Mouse (Mus musculus) midbrain, embryonic 14.5 days (tissue): ENCODE measurements around the gene Tmem45a. TPM values are rescaled to one million over a fixed set of nuclear protein-coding genes. Genes with fewer than 3 reads are reported as not detected.
"Not testable (repeated sequence)": the region's sequence is repeated elsewhere in the genome, so short reads cannot be mapped to it uniquely, and the experiment has no call there.

ENCODE experiments used
- ATAC-seq: fragments of 200-750 bp; cut with Nextera tagmentation; 2 replicates; pipeline ENCODE4 v1.8.0; 2017; ENCODE audit warnings: moderate number of reproducible peaks, moderate library complexity; ENCODE audit not compliant: low FRiP score, low TSS enrichment
- DNase-seq: peaks from one replicate; pipeline ENCODE4 v3.0.0-alpha.2; 2015
- H3K27ac ChIP-seq: fragments of 300-500 bp; sonication (generic); replicated peaks from 2 replicates; pipeline ENCODE4 v1.5.1; 2014; ENCODE audit warnings: mild to moderate bottlenecking, low read depth, low read length, moderate library complexity
- H3K27me3 ChIP-seq: fragments of 300-500 bp; sonication (generic); 2 replicates; pipeline ENCODE4 v1.6.1; 2014; ENCODE audit warnings: low read length, control low read depth, mixed read lengths; ENCODE audit not compliant: control insufficient read depth, insufficient read depth
- H3K36me3 ChIP-seq: fragments of 300-500 bp; sonication (generic); 2 replicates; pipeline ENCODE4 v1.6.1; 2014; ENCODE audit warnings: low read length, control low read depth; ENCODE audit not compliant: control insufficient read depth, insufficient read depth
- H3K4me1 ChIP-seq: fragments of 300-500 bp; sonication (generic); 2 replicates; pipeline ENCODE4 v1.6.1; 2014; ENCODE audit warnings: mild to moderate bottlenecking, antibody characterized with exemption, low read length, control low read depth; ENCODE audit not compliant: control insufficient read depth, insufficient read depth
- H3K4me2 ChIP-seq: fragments of 300-500 bp; sonication (generic); 2 replicates; pipeline ENCODE4 v1.6.1; 2014; ENCODE audit warnings: mild to moderate bottlenecking, low read length, moderate library complexity
- H3K4me3 ChIP-seq: fragments of 300-500 bp; sonication (generic); replicated peaks from 2 replicates; pipeline ENCODE4 v1.5.1; 2014; ENCODE audit warnings: low read depth, low read length
- H3K9ac ChIP-seq: fragments of 300-500 bp; sonication (generic); replicated peaks from 2 replicates; pipeline ENCODE4 v1.6.1; 2014; ENCODE audit warnings: mild to moderate bottlenecking, low read length, moderate library complexity
- H3K9me3 ChIP-seq: fragments of 300-500 bp; sonication (generic); 2 replicates; pipeline ENCODE4 v1.6.1; 2016; ENCODE audit warnings: low read length, control low read depth, mixed read lengths; ENCODE audit not compliant: control insufficient read depth
- WGBS: fragments of 180-500 bp; shearing (Covaris S2); extraction: QIAGEN DNeasy Blood & Tissue Kit; methylation state at CpG from one replicate; pipeline ENCODE4 v1.1.7; 2014; 5-methylcytosine and 5-hydroxymethylcytosine counted together
- polyA plus RNA-seq: library from polyadenylated mRNA; unstranded; fragments of >200 nt; fragmentation: Nextera tagmentation; extraction: Ambion mirVana; gene quantifications from 2 replicates; pipeline ENCODE4 v1.2.1, GENCODE M21; 2014

The Tmem45a gene
- 2.5 and 6.0 TPM in 2 replicates for polyA plus RNA-seq

DNA sequence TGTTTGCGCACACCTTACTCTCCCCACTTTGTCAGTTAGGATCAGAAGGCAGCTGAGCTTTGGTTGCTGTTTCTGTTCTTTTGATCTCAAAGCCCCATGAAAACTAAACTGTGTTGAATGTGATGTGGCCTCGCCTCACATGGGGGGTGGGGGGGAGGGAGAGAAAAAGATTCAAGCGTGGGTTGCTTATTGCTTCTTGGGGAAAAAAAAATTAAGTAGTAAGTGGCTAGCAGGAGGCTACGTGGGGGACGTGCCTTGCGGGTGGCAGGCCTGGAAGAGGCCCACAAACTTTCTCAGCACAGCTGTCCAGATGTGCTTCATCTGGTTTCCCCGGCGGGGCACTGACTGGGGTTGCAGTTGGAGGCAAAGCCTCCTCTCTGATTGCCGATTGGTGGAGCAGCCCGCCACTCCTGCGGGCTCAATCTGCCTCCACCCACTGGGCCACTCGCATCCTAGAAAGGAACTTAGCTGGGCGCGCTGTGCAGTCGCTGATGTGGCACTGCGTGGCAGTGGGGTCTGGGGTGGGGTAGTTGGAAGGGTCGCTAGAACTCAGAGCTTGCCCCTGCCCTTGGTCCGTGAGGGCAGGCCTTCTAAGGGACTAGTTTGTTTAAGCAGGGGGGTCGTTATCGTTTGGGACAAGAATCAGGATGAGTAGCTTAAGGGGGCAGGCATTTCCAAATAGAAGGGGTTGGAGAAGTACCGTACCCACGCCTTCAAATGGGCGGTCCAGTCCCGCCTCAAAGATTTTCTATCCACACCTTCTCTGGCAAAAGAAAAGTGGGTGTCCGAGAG, at the start of gene Tmem45a:
Tmem45a (minus strand) TSS at position 343 of the 792 bp plus-strand sequence.
- no peaks in the 10 kb centered on the region for H3K4me1 ChIP-seq
- peak within 1 kb of the TSS; percentile 36; the same call in 1 of the 2 replicates for H3K9ac ChIP-seq
- no peaks in the 10 kb centered on the region for H3K27me3 ChIP-seq
- 3% methylated on average over 25 of the region's 25 CpGs for WGBS
- peak within 1 kb of the TSS; percentile 41 for H3K4me3 ChIP-seq
- no peaks in the 10 kb centered on the region for H3K9me3 ChIP-seq
- DNase-seq (peak; percentile 85), ATAC-seq (peak; percentile 93)
- H3K36me3 ChIP-seq, result no peaks in the 10 kb centered on the region
- H3K27ac ChIP-seq, result no peak within 1 kb of the TSS
- H3K4me2 ChIP-seq, result peak within 1 kb of the TSS; percentile 70

DNA sequence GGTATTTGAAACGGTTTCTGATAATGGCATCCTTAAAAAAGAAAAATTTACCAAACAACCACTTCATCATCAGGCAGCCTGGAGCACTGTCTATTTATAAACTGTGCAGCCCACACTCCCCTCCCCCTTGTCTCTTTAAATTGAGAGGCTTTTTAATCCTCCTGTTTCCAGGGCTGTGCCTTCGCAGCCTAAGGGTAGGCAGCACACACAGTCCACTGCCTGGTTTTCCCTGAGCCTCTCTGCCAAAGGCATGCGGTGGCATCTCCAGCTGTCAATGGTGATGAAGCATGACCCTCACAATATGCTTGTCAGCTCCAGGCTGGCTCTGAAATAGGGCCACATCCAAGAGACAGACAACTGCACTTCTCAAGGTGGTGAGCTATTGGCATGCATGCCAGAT, 42.1 kb upstream of the Tmem45a start, which contains the start of gene Lnp1:
Lnp1 (minus strand) TSS at position 39 of the 400 bp plus-strand sequence.
- Histone ChIP-seq H3K4me3 (no peak within 1 kb of the TSS), H3K9me3 (no peaks in the 10 kb centered on the region), H3K27ac (no peak within 1 kb of the TSS), H3K4me1 (no peaks in the 10 kb centered on the region), H3K9ac (no peak within 1 kb of the TSS), H3K4me2 (no peak within 1 kb of the TSS), H3K36me3 (no peaks in the 10 kb centered on the region), H3K27me3 (no peaks in the 10 kb centered on the region)
- WGBS, result 37% methylated on average over 3 of the region's 3 CpGs
- ATAC-seq (peak; percentile 35; the same call in 1 of the 2 replicates), DNase-seq (peak; percentile 42)

DNA sequence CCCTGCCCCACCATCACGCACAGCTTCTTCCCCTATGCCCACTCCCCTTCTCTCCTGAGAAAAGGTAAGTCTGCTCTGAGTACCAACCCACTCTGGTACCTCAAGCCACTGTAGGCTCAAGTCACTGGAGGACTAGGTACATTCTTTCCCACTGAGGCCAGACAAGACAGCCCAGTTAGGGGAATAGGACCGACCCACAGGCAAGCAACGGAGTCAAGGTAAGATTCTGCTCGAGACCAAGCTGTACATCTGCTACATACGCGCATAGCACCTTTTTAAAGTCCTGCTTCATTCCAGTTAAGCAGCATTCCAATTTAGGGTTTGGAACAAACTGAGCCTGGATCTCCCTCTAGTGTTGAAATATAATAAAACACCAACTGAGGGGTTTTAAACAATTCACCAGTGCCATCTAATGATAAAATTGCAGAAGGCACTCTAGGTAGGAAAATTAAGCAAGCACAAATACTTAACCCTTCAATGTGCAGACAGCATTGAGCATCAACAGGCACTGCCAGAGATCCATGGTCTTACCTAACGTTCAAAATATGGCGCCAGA, 34.2 kb upstream of the Tmem45a start:
- no peaks in the 10 kb centered on the region for H3K4me1 ChIP-seq
- no peak overlapping the region for H3K27ac ChIP-seq
- no peaks in the 10 kb centered on the region for H3K9me3 ChIP-seq
- H3K27me3 ChIP-seq, result no peaks in the 10 kb centered on the region
- peak; percentile 71 for ATAC-seq
- no peak overlapping the region for H3K4me3 ChIP-seq
- H3K36me3 ChIP-seq, result no peaks in the 10 kb centered on the region
- no peak overlapping the region for H3K4me2 ChIP-seq
- DNase-seq, result peak; percentile 87
- WGBS, result 35% methylated on average over 8 of the region's 8 CpGs
- H3K9ac ChIP-seq, result no peak overlapping the region

GRCm38 (mm10) chr16:56917230-56917629, 31.3 kb upstream of the Tmem45a start:
- H3K27me3 ChIP-seq, result no peaks in the 10 kb centered on the region
- DNase-seq (no peak), ATAC-seq (no peak)
- no peaks in the 10 kb centered on the region for H3K9me3 ChIP-seq
- 90% methylated on average over 7 of the region's 7 CpGs for WGBS
- no peak overlapping the region for H3K27ac ChIP-seq
- H3K4me2 ChIP-seq, result no peak overlapping the region
- H3K4me3 ChIP-seq, result no peak overlapping the region
- no peaks in the 10 kb centered on the region for H3K36me3 ChIP-seq
- H3K9ac ChIP-seq, result no peak overlapping the region
- H3K4me1 ChIP-seq, result no peaks in the 10 kb centered on the region

DNA sequence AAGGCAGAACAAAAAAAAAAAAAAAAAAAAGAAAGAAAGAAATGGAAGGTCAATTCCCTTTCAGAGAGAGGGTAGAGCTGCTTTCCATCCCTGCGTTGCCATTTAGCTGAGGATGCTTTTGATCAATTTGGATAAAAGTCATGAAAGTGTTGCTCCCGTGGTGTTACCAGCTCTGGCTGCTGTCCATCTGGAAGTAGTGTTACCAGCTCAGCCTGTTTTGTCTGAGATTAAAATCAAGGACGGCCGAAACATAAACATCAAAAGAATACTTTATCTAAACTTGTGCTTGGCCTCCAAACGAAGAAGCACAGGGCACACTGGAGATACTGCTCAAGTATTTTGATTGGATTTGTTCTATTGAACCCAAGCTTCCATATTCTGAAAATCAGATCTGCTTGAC, 23.0 kb upstream of the Tmem45a start:
- Histone ChIP-seq H3K9ac (no peak overlapping the region), H3K36me3 (no peaks in the 10 kb centered on the region), H3K4me2 (no peak overlapping the region), H3K9me3 (no peaks in the 10 kb centered on the region), H3K4me3 (no peak overlapping the region), H3K27ac (no peak overlapping the region), H3K27me3 (no peaks in the 10 kb centered on the region), H3K4me1 (no peaks in the 10 kb centered on the region)
- ATAC-seq (no peak), DNase-seq (no peak)
- 74% methylated on average over 5 of the region's 5 CpGs for WGBS

DNA sequence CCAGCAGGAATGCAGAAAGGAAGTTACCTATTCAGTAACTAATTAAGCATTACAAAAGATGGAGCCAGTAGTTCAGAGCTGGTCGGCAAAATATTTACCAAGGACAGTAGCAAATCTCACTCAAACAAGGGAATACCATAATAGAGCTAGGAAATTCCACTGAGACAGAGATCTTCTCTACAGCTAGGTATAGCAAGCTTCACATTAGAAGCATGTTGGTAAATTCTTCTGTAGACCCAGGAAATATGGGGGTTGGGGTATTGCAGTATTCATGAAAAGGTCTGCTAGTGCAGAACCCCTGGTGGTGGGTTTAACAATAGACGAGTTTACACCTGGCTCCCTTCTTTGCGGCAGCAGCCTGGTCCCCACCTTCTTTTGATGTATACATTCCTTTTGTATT, 16.2 kb upstream of the Tmem45a start:
- not testable (repeated sequence) for DNase-seq, H3K9me3 ChIP-seq, H3K4me1 ChIP-seq, H3K4me3 ChIP-seq, H3K27me3 ChIP-seq, H3K36me3 ChIP-seq, H3K27ac ChIP-seq, H3K9ac ChIP-seq, ATAC-seq, H3K4me2 ChIP-seq
- 75% methylated on average over 3 of the region's 3 CpGs for WGBS

DNA sequence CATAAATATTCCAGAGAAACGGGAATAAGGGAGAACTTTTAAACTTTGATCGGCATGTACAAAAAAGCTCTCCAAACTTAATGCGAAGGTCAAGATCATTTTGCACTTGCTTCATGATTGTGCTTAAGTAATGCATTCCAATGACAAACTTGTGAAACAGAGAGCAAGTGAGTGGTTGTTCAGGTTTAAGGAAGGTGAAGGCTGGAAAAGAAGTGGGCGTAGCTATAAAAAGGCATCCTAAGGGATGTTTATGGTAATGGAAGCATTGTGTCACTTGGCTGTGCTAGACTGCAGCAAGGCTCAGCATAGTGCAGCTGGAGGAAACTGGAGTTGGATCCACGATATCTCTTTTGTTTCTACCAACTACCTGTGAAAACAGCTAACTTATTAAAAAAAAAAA, 5.6 kb upstream of the Tmem45a start:
- no peaks in the 10 kb centered on the region for H3K27me3 ChIP-seq
- no peak overlapping the region for H3K4me3 ChIP-seq
- DNase-seq, result no peak
- H3K27ac ChIP-seq, result no peak overlapping the region
- no peaks in the 10 kb centered on the region for H3K4me1 ChIP-seq
- ATAC-seq, result no peak
- no peaks in the 10 kb centered on the region for H3K36me3 ChIP-seq
- no peak overlapping the region for H3K9ac ChIP-seq
- H3K9me3 ChIP-seq, result no peaks in the 10 kb centered on the region
- H3K4me2 ChIP-seq, result no peak overlapping the region
- 91% methylated on average over 5 of the region's 5 CpGs for WGBS

- Histone ChIP-seq H3K36me3 (no peaks in the 10 kb centered on the region), H3K4me1 (no peaks in the 10 kb centered on the region), H3K27ac (no peak overlapping the region), H3K4me2 (peak overlapping the region; percentile 70), H3K9ac (peak overlapping the region; percentile 36; the same call in 1 of the 2 replicates), H3K27me3 (no peaks in the 10 kb centered on the region), H3K4me3 (peak overlapping the region; percentile 41), H3K9me3 (no peaks in the 10 kb centered on the region)
- ATAC-seq (no peak), DNase-seq (peak; percentile 10)
- 13% methylated on average over 9 of the region's 9 CpGs for WGBS
These were observed 700 bp upstream of the Tmem45a start for GRCm38 (mm10) chr16:56886616-56887116.
